23 mouse cellular contexts compared by ENCODE assay signal in the genomic region with DNA sequence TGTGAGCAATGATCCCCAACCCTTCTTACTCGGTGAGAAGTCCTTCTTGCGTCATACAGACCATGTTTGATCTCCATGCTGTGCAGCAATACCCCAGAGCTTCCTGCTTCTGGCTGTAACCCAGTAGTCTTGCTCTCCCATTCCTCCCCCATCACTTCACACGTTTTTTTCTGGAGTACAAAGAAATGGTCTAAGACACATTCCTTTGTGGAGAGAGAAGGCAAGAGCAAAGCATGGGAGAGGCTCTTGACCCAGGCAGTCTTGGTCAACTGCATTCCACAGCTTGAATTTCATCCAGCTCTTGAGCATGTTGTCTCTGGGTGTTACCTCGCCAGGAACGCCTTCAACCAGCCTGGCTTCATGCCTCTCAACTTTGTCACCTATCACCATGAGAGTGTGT. TPM values are rescaled to one million over a fixed set of nuclear protein-coding genes. Genes with fewer than 3 reads are reported as not detected.
DNase-seq lines count a peak whose midpoint lies in the region; ATAC-seq lines count a peak whose summit lies in the region.
"Had no signal": no experiment of that assay in that cellular context is flagged by ENCODE, and none has a peak within 500 bp of the region (broad histone marks: within the 10 kb centered on the region; RNA-seq: fewer than 3 reads in every experiment).

No protein-coding gene starts in this region.

- peak; percentile 91 for ATAC-seq in lung, embryonic 16.5 days (ENCODE audit: low read depth)
- 0 out of 2 replicates have a peak, but pooled peaks have one; percentile 9 for ATAC-seq in monocyte, adult 5-6 weeks (replicated peaks; ENCODE audit: insufficient number of reproducible peaks, low FRiP score, low TSS enrichment, poor library complexity, severe bottlenecking)
- ATAC-seq: forebrain, embryonic 16.5 days; hindbrain, postnatal 0 days had no signal

- no peaks in the 10 kb centered on the region for H3K27me3 ChIP-seq in lung, embryonic 16.5 days (ENCODE audit: control insufficient read depth, insufficient read depth, low read depth, low read length)
- H3K27me3 ChIP-seq: heart, embryonic 12.5 days; neural tube, embryonic 12.5 days had no signal

- H3K4me1 ChIP-seq in lung, embryonic 16.5 days (replicated peaks; ENCODE audit: control insufficient read depth, insufficient read depth, low read length): peaks cover 31% of the 10 kb centered on the region
- H3K4me1 ChIP-seq: neural tube, embryonic 12.5 days had no signal

- H3K4me3 ChIP-seq in lung, embryonic 16.5 days (ENCODE audit: low read length): no peak overlapping the region
- H3K4me3 ChIP-seq: heart, embryonic 12.5 days; layer of hippocampus, adult 2 months; neural tube, embryonic 12.5 days had no signal

- no peak overlapping the region for H3K4me2 ChIP-seq in lung, embryonic 16.5 days (ENCODE audit: low read depth, low read length)
- H3K4me2 ChIP-seq: heart, embryonic 12.5 days; neural tube, embryonic 12.5 days had no signal

- no peaks in the 10 kb centered on the region for H3K36me3 ChIP-seq in lung, embryonic 16.5 days (ENCODE audit: control insufficient read depth, insufficient read depth, low read length)
- H3K36me3 ChIP-seq: heart, embryonic 12.5 days; neural tube, embryonic 12.5 days had no signal

- no peaks in the 10 kb centered on the region for H3K9me3 ChIP-seq in lung, embryonic 16.5 days (ENCODE audit: control insufficient read depth, low read length)
- H3K9me3 ChIP-seq: heart, embryonic 12.5 days; neural tube, embryonic 12.5 days had no signal

- H3K27ac ChIP-seq in lung, embryonic 16.5 days (ENCODE audit: low read length): peak overlapping the region; percentile 94
- H3K27ac ChIP-seq: hindbrain, postnatal 0 days; layer of hippocampus, adult 2 months; neural tube, embryonic 12.5 days had no signal

- intact Hi-C loops in left cerebral cortex, postnatal 14 days (cut with DNase I): no loop called here

- H3K9ac ChIP-seq in lung, embryonic 16.5 days (ENCODE audit: low read length): no peak overlapping the region
- H3K9ac ChIP-seq: heart, embryonic 12.5 days; neural tube, embryonic 12.5 days had no signal

- WGBS in lung, embryonic 16.5 days: 15% methylated on average over 5 of the region's 5 CpGs

- peak; percentile 18 for DNase-seq in adrenal gland, postnatal 14 days
- no peak for DNase-seq in adrenal gland, postnatal 25 days
- peak; percentile 62 for DNase-seq in R1 (ENCODE audit: low read depth, low spot score)
- no peak for DNase-seq in B cell, adult 2 months
- DNase-seq in left cerebral cortex, postnatal 14 days (ENCODE audit: low spot score in 2 of 2): no peak
- no peak for DNase-seq in spleen, postnatal 36 days (ENCODE audit: low spot score in 2 of 2)
- DNase-seq: adrenal gland, postnatal 10 days; cerebellum, adult 9-11 months; gastrocnemius, postnatal 25 days; heart, postnatal 36 days; kidney, adult 2 months; midbrain, embryonic 14.5 days; right cerebral cortex, postnatal 4 days; thymus, adult 2 months had no signal

RNA-seq across cellular contexts. Expression of a gene that starts 39.9 kb away (rescaled TPM):
- 9.0 and 10.5 TPM in 2 replicates for total RNA-seq in adrenal gland, postnatal 14 days (2021)
- total RNA-seq in adrenal gland, postnatal 25 days (2021): 1.7 and 2.6 TPM in 2 replicates
- polyA plus RNA-seq in lung, embryonic 16.5 days (2015; fragmentation: Nextera tagmentation; extraction: Ambion mirVana): 13.6 and 18.1 TPM in 2 replicates
- total RNA-seq in monocyte, adult 5-6 weeks (2017): 29.6 to 53.4 TPM (median 30.5 TPM) in 3 replicates
- 10 to 100 TPM; 21.4 to 26.3 TPM for total RNA-seq in left cerebral cortex, postnatal 14 days (2021)

RNA-seq across cellular contexts. Expression of a gene that starts 56.5 kb away (rescaled TPM):
- total RNA-seq in adrenal gland, postnatal 14 days (2021): 0.64 TPM in 1 of 2 replicates, not detected in the other
- total RNA-seq in adrenal gland, postnatal 25 days (2021): not detected in 2 replicates
- 2.7 and 3.8 TPM in 2 replicates for polyA plus RNA-seq in lung, embryonic 16.5 days (2015; fragmentation: Nextera tagmentation; extraction: Ambion mirVana)
- not detected in 3 replicates for total RNA-seq in monocyte, adult 5-6 weeks (2017)
- total RNA-seq in left cerebral cortex, postnatal 14 days (2021): not detected
- total RNA-seq: gastrocnemius, postnatal 25 days; hindbrain, postnatal 0 days; layer of hippocampus, adult 2 months; left cerebral cortex, adult 18-20 months had no signal
- polyA plus RNA-seq: liver, embryonic 16.5 days; midbrain, embryonic 14.5 days had no signal

Comparison
In these comparisons a context has a peak if more than half of its experiments do, and no peak if none do; other contexts are left out.
1. DNase-seq: peak in adrenal gland, postnatal 14 days (single experiment) and R1 (single experiment); none in adrenal gland, postnatal 25 days (single experiment), B cell, adult 2 months (0 of 2), left cerebral cortex, postnatal 14 days (0 of 2) and spleen, postnatal 36 days (0 of 2).